Mouse (Mus musculus): ENCODE data around the gene Ano4.

- no peak for TF ChIP-seq CTCF (IDR thresholded peaks at IDR 0.05; ENCODE audit: borderline replicate concordance, insufficient read depth, low read length)
- no peak for TF ChIP-seq POLR2A (IDR thresholded peaks at IDR 0.05; ENCODE audit: low read depth, low read length)
Observed at GRCm38 (mm10) chr10:89114381-89114780, 230.2 kb downstream of the Ano4 start.

All from embryonic fibroblast, embryonic 13.5 days (primary cell).